Mouse (Mus musculus) small intestine, adult 2 months (tissue): ENCODE results near the gene Mettl24.

Experiments used
- CTCF ChIP-seq: fragments of 200-500 bp; IDR thresholded peaks from 2 replicates; pipeline ENCODE4 v1.5.1; 2012; ENCODE audit warnings: low read depth, mild to moderate bottlenecking, control low read depth, inconsistent platforms, low read length, moderate library complexity, mixed read lengths; ENCODE audit not compliant: insufficient replicate concordance, insufficient read length; ENCODE audit errors: extremely low read depth
- POLR2A ChIP-seq: fragments of 200-500 bp; IDR thresholded peaks from 2 replicates; pipeline ENCODE4 v1.6.1; 2012; ENCODE audit warnings: low read depth, mild to moderate bottlenecking, control low read depth, inconsistent platforms, low read length, moderate library complexity

DNA sequence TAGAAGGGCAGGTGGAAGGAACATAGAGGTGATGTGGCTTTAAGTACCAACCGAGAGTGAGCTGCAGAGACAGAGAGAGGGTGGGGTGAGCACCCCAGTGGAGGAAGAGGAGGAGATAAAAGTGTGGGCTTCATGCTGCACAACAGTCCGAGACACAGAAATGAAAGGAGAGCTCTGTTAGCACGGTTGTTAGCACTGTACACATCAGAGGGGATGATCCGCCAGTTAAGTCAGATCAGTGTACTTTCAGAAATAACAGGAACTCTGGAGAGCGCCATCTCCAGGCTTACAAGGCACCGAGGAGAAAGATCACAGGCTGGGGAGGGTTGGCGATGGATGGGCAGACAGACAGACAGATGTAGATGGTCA, 9.8 kb upstream of the Mettl24 start:
- no peak for TF ChIP-seq CTCF
- no peak for TF ChIP-seq POLR2A
